Comparison of ENCODE assay signal across 8 mouse cellular contexts in the genomic region with DNA sequence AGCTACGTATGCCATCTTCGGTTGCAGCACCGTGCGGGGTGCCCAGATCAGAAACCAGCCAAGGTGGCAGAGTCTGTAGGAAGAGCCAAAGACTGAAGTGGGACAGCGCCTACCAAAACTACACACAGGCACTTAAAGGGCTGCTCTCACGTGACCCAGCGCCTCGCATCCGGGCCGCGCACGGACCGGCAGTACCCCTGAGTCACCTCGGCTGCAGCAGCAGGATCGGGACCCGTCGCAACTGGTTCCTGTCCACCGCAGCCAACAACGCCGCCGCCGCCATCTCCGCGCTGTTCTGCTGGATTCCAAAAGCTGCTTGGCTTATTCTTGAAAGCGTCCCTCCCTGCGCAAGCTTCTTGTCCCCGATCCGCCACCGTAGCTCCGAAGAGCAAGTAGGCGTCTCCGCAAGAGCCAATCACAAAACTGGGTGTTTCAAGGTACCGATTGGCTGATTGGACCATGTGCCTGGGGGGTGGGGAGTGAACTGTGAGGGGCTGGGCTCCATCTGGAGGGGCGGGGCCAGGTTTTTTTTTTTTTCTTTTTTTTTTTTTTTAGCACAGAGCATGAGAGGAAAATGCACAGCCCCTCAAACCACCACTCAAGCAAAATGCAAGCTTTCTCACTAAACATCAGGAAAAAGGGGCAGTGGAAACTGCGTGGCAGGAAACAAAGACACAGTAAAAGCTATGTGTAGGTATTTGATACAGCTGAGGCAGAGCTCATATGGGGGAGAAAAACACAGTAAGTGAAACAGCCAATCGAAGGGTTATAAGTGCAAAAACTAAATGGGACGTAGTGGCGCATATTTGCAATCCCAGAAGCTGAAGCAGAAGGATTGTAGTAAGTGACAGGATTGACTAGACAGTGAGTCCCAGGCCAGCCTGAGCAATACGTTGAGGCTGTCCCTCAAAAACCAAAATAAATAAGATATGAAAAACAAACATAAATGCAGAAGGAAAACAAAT. TPM values are rescaled to one million over a fixed set of nuclear protein-coding genes. Genes with fewer than 3 reads are reported as not detected.
DNase-seq lines count a peak whose midpoint lies in the region; ATAC-seq and TF ChIP-seq lines count a peak whose summit lies in the region.

A gene (minus strand): TSS at position 404 of the 965 bp plus-strand sequence.

- peaks cover 13% of the 10 kb centered on the region for H3K4me1 ChIP-seq in forebrain, embryonic 10.5 days
- H3K4me1 ChIP-seq in heart, embryonic 15.5 days (replicated peaks), result peaks cover 9% of the 10 kb centered on the region
- peaks cover 2 to 9% of the 10 kb centered on the region in 2 experiments for H3K4me1 ChIP-seq in liver, embryonic 14.5 days (replicated peaks; ENCODE audit: control insufficient read depth in 2 of 2, insufficient read depth in 2 of 2, low read length in 1 of 2)
- H3K4me1 ChIP-seq in neural tube, embryonic 11.5 days (ENCODE audit: control insufficient read depth, insufficient read depth, low read length), result 0 out of 2 replicates have a peak, but pooled peaks cover 4% of the 10 kb centered on the region
- no peaks in the 10 kb centered on the region for H3K4me1 ChIP-seq in stomach, postnatal 0 days (replicated peaks; ENCODE audit: control insufficient read depth, insufficient read depth)

- no peak; the same call in 1 of the 2 replicates for TF ChIP-seq CTCF in liver, embryonic 14.5 days (IDR thresholded peaks at IDR 0.05; ENCODE audit: low read depth)
- no peak for TF ChIP-seq CTCF in stomach, postnatal 0 days (IDR thresholded peaks at IDR 0.05; ENCODE audit: low read depth)

- WGBS in forebrain, embryonic 10.5 days, result 5% methylated on average over 39 of the region's 39 CpGs
- 4% methylated on average over 39 of the region's 39 CpGs for WGBS in heart, embryonic 15.5 days
- 3% methylated on average over 39 of the region's 39 CpGs for WGBS in liver, embryonic 14.5 days (ENCODE audit: insufficient replicate concordance)
- WGBS in neural tube, embryonic 11.5 days, result 6% methylated on average over 39 of the region's 39 CpGs
- 3% methylated on average over 39 of the region's 39 CpGs for WGBS in stomach, postnatal 0 days

- peak; percentile 96 for ATAC-seq in heart, embryonic 15.5 days (replicated peaks; ENCODE audit: insufficient number of reproducible peaks, insufficient read depth, low FRiP score, low read depth)
- ATAC-seq in liver, embryonic 14.5 days (ENCODE audit: insufficient read depth), result peak; percentile 100
- peak; percentile 100 for ATAC-seq in neural tube, embryonic 11.5 days (ENCODE audit: insufficient read depth, low FRiP score, low TSS enrichment)
- ATAC-seq in stomach, postnatal 0 days (ENCODE audit: low FRiP score, low TSS enrichment), result peak; percentile 100

- no peaks in the 10 kb centered on the region for H3K9me3 ChIP-seq in forebrain, embryonic 10.5 days
- no peaks in the 10 kb centered on the region for H3K9me3 ChIP-seq in heart, embryonic 15.5 days (replicated peaks)
- H3K9me3 ChIP-seq in liver, embryonic 14.5 days (ENCODE audit: control insufficient read depth, low read length), result no peaks in the 10 kb centered on the region
- H3K9me3 ChIP-seq in neural tube, embryonic 11.5 days (ENCODE audit: control insufficient read depth, low read length), result no peaks in the 10 kb centered on the region
- no peaks in the 10 kb centered on the region for H3K9me3 ChIP-seq in stomach, postnatal 0 days (ENCODE audit: control insufficient read depth, low read length)

- H3K4me3 ChIP-seq in forebrain, embryonic 10.5 days, result peak within 1 kb of the TSS; percentile 76
- peak within 1 kb of the TSS; percentile 85 for H3K4me3 ChIP-seq in heart, embryonic 15.5 days
- H3K4me3 ChIP-seq in liver, embryonic 14.5 days (ENCODE audit: insufficient read depth in 1 of 2, low read depth in 2 of 2, low read length in 2 of 2), result peak within 1 kb of the TSS; percentile 67 to 72
- H3K4me3 ChIP-seq in neural tube, embryonic 11.5 days (ENCODE audit: low read depth, low read length), result peak within 1 kb of the TSS; percentile 63
- H3K4me3 ChIP-seq in stomach, postnatal 0 days (ENCODE audit: low read depth, low read length), result peak within 1 kb of the TSS; percentile 69

- peak; percentile 86 to 92 for DNase-seq in CD8-positive naive resting alpha-beta T cell, adult 2 months (ENCODE audit: low read depth in 2 of 2, low spot score in 2 of 2)
- DNase-seq in c-Kit-positive CD71-negative TER-119-negative erythroid progenitor cells, embryonic 14.5 days (ENCODE audit: low read depth), result peak; percentile 87
- peak; percentile 94 for DNase-seq in forebrain, embryonic 10.5 days (ENCODE audit: extremely low spot score, low spot score)
- DNase-seq in kidney, postnatal 25 days, result peak; percentile 95 to 98
- DNase-seq in liver, embryonic 14.5 days (ENCODE audit: low read depth in 3 of 3, low spot score in 3 of 3), result peak; percentile 85 to 90 (median 86)
- peak; percentile 92 for DNase-seq in neural tube, embryonic 11.5 days (ENCODE audit: low spot score)
- peak; percentile 94 for DNase-seq in stomach, postnatal 0 days (ENCODE audit: low spot score)

- peak within 1 kb of the TSS; percentile 93 for H3K27ac ChIP-seq in forebrain, embryonic 10.5 days
- H3K27ac ChIP-seq in heart, embryonic 15.5 days, result peak within 1 kb of the TSS; percentile 94
- H3K27ac ChIP-seq in liver, embryonic 14.5 days, result no peak within 1 kb of the TSS
- H3K27ac ChIP-seq in neural tube, embryonic 11.5 days (ENCODE audit: low read depth, low read length), result peak within 1 kb of the TSS; percentile 63; the same call in 1 of the 2 replicates
- H3K27ac ChIP-seq in stomach, postnatal 0 days (replicated peaks), result peak within 1 kb of the TSS; percentile 93

- H3K27me3 ChIP-seq in forebrain, embryonic 10.5 days (ENCODE audit: poor library complexity, severe bottlenecking), result no peaks in the 10 kb centered on the region
- no peaks in the 10 kb centered on the region for H3K27me3 ChIP-seq in heart, embryonic 15.5 days
- no peaks in the 10 kb centered on the region for H3K27me3 ChIP-seq in liver, embryonic 14.5 days (ENCODE audit: control insufficient read depth, insufficient read depth, low read length)
- H3K27me3 ChIP-seq in neural tube, embryonic 11.5 days (ENCODE audit: control insufficient read depth, insufficient read depth, low read length), result no peaks in the 10 kb centered on the region
- H3K27me3 ChIP-seq in stomach, postnatal 0 days (ENCODE audit: control insufficient read depth, insufficient read depth, low read length), result no peaks in the 10 kb centered on the region

- H3K36me3 ChIP-seq in forebrain, embryonic 10.5 days (replicated peaks), result no peaks in the 10 kb centered on the region
- no peaks in the 10 kb centered on the region for H3K36me3 ChIP-seq in heart, embryonic 15.5 days
- no peaks in the 10 kb centered on the region for H3K36me3 ChIP-seq in liver, embryonic 14.5 days (replicated peaks; ENCODE audit: control insufficient read depth, insufficient read depth, low read depth)
- H3K36me3 ChIP-seq in neural tube, embryonic 11.5 days (ENCODE audit: control insufficient read depth, insufficient read depth, low read length), result no peaks in the 10 kb centered on the region
- H3K36me3 ChIP-seq in stomach, postnatal 0 days (ENCODE audit: control insufficient read depth, insufficient read depth, low read length), result no peaks in the 10 kb centered on the region

- no peak; the same call in 1 of the 2 replicates for TF ChIP-seq EP300 in liver, embryonic 14.5 days (IDR thresholded peaks at IDR 0.05; ENCODE audit: low read depth)
- no peak for TF ChIP-seq EP300 in stomach, postnatal 0 days (optimal IDR thresholded peaks at IDR 0.05)

- H3K4me2 ChIP-seq in heart, embryonic 15.5 days, result peak within 1 kb of the TSS; percentile 74
- peak within 1 kb of the TSS; percentile 74 for H3K4me2 ChIP-seq in liver, embryonic 14.5 days (ENCODE audit: low read depth)
- peak within 1 kb of the TSS; percentile 69 for H3K4me2 ChIP-seq in neural tube, embryonic 11.5 days (ENCODE audit: low read depth)
- H3K4me2 ChIP-seq in stomach, postnatal 0 days (replicated peaks; ENCODE audit: low read depth), result peak within 1 kb of the TSS; percentile 68

- H3K9ac ChIP-seq in heart, embryonic 15.5 days, result peak within 1 kb of the TSS; percentile 77
- peak within 1 kb of the TSS; percentile 72 for H3K9ac ChIP-seq in liver, embryonic 14.5 days (replicated peaks)
- H3K9ac ChIP-seq in neural tube, embryonic 11.5 days (ENCODE audit: low read length), result peak within 1 kb of the TSS; percentile 81
- H3K9ac ChIP-seq in stomach, postnatal 0 days (ENCODE audit: low read length), result peak within 1 kb of the TSS; percentile 75

RNA-seq across cellular contexts. Expression of the gene that starts here (rescaled TPM):
- 37.9 and 38.6 TPM in 2 replicates for polyA plus RNA-seq in forebrain, embryonic 10.5 days (2016; fragmentation: Nextera tagmentation; extraction: Ambion mirVana)
- polyA plus RNA-seq in heart, embryonic 15.5 days (2015; fragmentation: Nextera tagmentation; extraction: Ambion mirVana), result 63.1 and 64.3 TPM in 2 replicates
- polyA plus RNA-seq in liver, embryonic 14.5 days (2012; rRNA removed), result 4.5 and 7.4 TPM in 2 replicates
- polyA plus RNA-seq in liver, embryonic 14.5 days (2014; fragmentation: Nextera tagmentation; extraction: Ambion mirVana), result 10.8 and 11.9 TPM in 2 replicates
- 34.5 and 37.1 TPM in 2 replicates for polyA plus RNA-seq in neural tube, embryonic 11.5 days (2014; fragmentation: Nextera tagmentation; extraction: Ambion mirVana)
- 19.6 and 24.8 TPM in 2 replicates for polyA plus RNA-seq in stomach, postnatal 0 days (2015; fragmentation: Nextera tagmentation; extraction: Ambion mirVana)
